Mouse (Mus musculus) stomach, embryonic 15.5 days (tissue): ENCODE measurements at regions not wholly inside any gene's neighbourhood (a gene's known extent, or its start where the extent isn't known, plus 50 kb on each side); places are given as distances from the start of the nearest gene placed in this dataset.
A peak's percentile ranks its signal among the peaks of the same experiment; 100 is the strongest.

Experiments used
- ATAC-seq: fragments of 200-750 bp; cut with Nextera tagmentation; 2 replicates; pipeline ENCODE4 v1.8.0; 2017; ENCODE audit warnings: low read depth, moderate number of reproducible peaks, moderate TSS enrichment; ENCODE audit not compliant: insufficient read depth, low FRiP score
- H3K27ac ChIP-seq: fragments of 300-500 bp; sonication (generic); 2 replicates; pipeline ENCODE4 v1.5.1; 2015; ENCODE audit warnings: mild to moderate bottlenecking, inconsistent platforms
- H3K27me3 ChIP-seq: fragments of 300-500 bp; sonication (generic); replicated peaks from 2 replicates; pipeline ENCODE4 v1.6.1; 2015; ENCODE audit warnings: inconsistent platforms
- H3K36me3 ChIP-seq: fragments of 300-500 bp; sonication (generic); 2 replicates; pipeline ENCODE4 v1.6.1; 2015; ENCODE audit warnings: inconsistent platforms
- H3K4me1 ChIP-seq: fragments of 300-500 bp; sonication (generic); 2 replicates; pipeline ENCODE4 v1.6.1; 2015; ENCODE audit warnings: inconsistent platforms
- H3K4me2 ChIP-seq: fragments of 300-500 bp; sonication (generic); 2 replicates; pipeline ENCODE4 v1.6.1; 2015; ENCODE audit warnings: mild to moderate bottlenecking, inconsistent platforms
- H3K4me3 ChIP-seq: fragments of 300-500 bp; sonication (generic); replicated peaks from 2 replicates; pipeline ENCODE4 v1.5.1; 2015; ENCODE audit warnings: inconsistent platforms
- H3K9ac ChIP-seq: fragments of 300-500 bp; sonication (generic); 2 replicates; pipeline ENCODE4 v1.6.1; 2015; ENCODE audit warnings: inconsistent platforms
- H3K9me3 ChIP-seq: fragments of 300-500 bp; sonication (generic); 2 replicates; pipeline ENCODE4 v1.6.1; 2016; ENCODE audit warnings: inconsistent platforms
- WGBS: fragments of 180-500 bp; shearing (Covaris S2); methylation state at CpG from one replicate; pipeline ENCODE4 v1.1.7; 2015; 5-methylcytosine and 5-hydroxymethylcytosine counted together

DNA sequence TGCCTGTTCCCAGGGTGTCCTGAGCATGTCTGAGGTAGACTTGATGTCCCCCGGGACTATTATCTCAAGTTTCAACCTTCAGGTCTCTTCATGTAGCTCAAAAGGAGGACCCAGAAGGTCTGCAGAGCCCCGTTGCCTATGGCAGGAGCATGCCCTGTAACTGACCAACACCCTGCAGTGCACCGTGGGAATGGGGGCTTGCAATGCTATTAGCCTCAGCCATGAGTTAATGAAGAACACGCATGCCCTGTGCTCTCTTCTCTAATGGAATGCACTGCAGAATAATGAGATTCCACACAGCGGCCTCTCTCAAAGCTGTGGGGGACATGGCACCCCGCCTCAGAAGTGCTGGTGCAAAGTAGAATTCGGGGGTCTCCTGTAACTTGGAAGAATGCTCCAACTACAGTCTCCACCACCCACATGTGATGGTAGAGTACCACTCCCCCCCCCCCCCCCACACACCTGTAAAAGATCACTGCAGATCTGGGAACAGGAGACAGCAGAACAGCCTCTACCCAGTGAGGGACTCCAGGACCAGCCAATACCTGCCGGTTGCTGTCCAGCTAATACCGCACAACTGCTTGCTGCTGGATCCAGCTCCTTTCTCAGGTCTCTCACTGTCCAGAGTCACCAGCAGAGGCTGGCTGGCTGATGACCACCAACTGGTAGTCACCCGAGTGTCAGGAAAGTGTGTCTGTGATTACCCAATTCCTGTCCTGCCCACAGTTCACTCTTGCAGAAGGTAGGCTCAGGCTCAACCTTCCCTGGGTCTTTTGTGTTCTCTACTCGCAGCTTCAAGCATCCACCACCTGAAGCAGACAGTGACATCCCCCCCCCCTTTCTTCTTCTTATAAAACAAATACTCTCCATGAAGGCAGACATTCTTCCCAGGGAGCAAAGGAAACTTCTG lies 255.4 kb upstream of the Dio3 start:
- WGBS, result 68% methylated on average over 11 of the region's 11 CpGs
- Histone ChIP-seq H3K9ac (no peak overlapping the region), H3K4me2 (no peak overlapping the region), H3K9me3 (no peaks in the 10 kb centered on the region), H3K27me3 (no peaks in the 10 kb centered on the region), H3K4me3 (no peak overlapping the region), H3K36me3 (no peaks in the 10 kb centered on the region), H3K27ac (no peak overlapping the region), H3K4me1 (no peaks in the 10 kb centered on the region)
- no peak for ATAC-seq

DNA sequence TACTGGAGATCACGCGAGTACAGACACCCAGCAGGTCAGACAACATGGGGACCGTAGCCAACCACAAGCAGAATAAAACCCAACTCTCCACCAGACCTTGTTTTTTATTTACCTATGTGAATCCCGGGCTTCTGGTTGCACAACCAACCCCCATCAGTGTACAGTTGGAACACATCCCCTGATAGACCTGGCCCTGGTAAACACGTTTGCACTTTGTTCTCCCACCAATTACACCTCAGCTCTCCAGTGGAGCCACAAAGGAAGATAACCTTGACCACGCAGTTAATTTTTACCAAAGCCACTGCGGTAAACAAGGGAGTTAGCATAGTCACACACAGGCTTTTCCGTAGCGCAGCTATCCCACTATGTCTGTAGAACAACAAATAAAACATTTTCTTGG lies 254.6 kb upstream of the Dio3 start:
- no peaks in the 10 kb centered on the region for H3K9me3 ChIP-seq
- no peak overlapping the region for H3K27ac ChIP-seq
- H3K36me3 ChIP-seq, result no peaks in the 10 kb centered on the region
- H3K4me3 ChIP-seq, result no peak overlapping the region
- peak; percentile 67; the same call in 1 of the 2 replicates for ATAC-seq
- H3K4me2 ChIP-seq, result no peak overlapping the region
- WGBS, result 75% methylated on average over 9 of the region's 9 CpGs
- no peaks in the 10 kb centered on the region for H3K27me3 ChIP-seq
- H3K4me1 ChIP-seq, result no peaks in the 10 kb centered on the region
- no peak overlapping the region for H3K9ac ChIP-seq

DNA sequence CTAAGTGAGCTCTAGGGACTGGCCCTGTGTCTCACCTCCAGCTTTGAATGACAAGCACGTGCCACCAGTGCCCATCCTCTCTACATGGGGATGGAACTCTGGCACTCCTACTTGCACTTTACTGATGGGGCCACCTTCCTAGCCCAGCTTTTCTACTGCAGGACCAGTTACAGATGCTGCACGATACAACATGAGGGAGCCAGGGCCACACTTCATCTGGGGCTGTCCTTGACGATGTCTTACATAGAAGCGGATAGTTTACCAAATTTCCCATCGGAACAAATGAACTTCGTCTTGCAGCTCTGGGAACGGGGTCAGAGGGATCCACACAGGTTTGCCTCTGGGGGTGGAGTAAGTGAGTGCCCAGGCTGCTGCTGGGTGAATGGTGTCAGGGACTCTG lies 253.7 kb upstream of the Dio3 start:
- ATAC-seq, result no peak

DNA sequence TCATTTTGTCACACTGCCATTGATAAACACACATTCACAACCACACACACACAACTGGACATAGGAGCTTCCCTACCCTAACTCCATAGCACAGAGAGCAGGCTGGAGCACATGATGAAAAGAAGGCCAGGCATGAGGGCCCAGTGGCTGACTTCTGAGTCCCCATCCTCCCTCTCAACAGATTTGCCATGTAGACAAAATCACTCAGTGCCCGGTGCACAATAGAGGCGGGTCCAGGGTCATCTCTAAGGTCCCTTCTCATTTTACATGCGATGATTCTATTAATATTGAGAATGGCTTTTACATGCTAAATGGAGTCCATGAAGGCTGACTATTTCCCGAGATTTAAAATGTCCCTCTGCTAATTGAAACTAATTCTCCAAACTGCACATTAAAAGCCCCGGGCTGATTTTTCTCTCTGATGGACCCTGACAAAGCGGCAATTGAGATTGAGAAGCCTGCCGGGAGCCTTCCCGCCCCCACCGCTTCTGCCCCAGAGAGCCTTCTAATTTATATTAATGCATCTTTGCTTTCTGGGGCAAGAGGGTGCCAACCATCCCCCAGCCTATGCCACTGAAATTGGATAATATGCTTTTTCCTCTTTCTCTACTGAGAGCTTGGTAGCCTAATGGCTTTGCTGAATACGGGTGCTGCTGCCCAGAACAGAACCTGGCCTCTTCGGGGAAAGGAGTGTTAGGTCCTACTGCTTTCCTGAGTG lies 252.7 kb upstream of the Dio3 start:
- no peaks in the 10 kb centered on the region for H3K9me3 ChIP-seq
- H3K27ac ChIP-seq, result no peak overlapping the region
- no peak overlapping the region for H3K4me3 ChIP-seq
- no peak for ATAC-seq
- no peaks in the 10 kb centered on the region for H3K27me3 ChIP-seq
- no peaks in the 10 kb centered on the region for H3K4me1 ChIP-seq
- H3K4me2 ChIP-seq, result no peak overlapping the region
- no peaks in the 10 kb centered on the region for H3K36me3 ChIP-seq
- 64% methylated on average over 11 of the region's 11 CpGs for WGBS
- H3K9ac ChIP-seq, result no peak overlapping the region

More for the DNA sequence above, 253.7 kb upstream of the Dio3 start:
- no peak overlapping the region for H3K27ac ChIP-seq
- H3K4me3 ChIP-seq, result no peak overlapping the region
- no peak overlapping the region for H3K4me2 ChIP-seq
- H3K9ac ChIP-seq, result no peak overlapping the region
- H3K4me1 ChIP-seq, result no peaks in the 10 kb centered on the region
- no peaks in the 10 kb centered on the region for H3K27me3 ChIP-seq
- H3K9me3 ChIP-seq, result no peaks in the 10 kb centered on the region
- no peaks in the 10 kb centered on the region for H3K36me3 ChIP-seq
- 85% methylated on average over 7 of the region's 7 CpGs for WGBS

DNA sequence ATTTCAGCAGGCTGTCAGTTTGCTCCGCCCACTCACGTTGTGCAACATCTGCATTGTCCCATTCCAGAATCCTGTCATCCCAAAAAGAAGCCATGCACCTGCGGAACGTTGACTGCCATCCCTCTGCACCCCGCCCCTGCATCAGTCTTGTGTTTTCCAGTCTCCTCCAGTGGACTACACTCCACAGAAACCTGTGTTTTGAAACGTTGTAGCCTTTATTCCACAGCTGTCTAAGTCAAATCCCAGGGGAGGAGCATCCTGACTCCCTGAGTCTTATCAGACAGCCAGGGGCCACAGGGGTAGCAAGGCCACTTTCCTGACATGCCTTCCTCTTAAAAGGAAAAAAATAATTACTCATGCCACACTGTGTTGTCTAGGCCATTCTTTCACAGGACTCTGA lies 251.5 kb upstream of the Dio3 start:
- WGBS, result 58% methylated on average over 6 of the region's 6 CpGs
- Histone ChIP-seq H3K4me3 (no peak overlapping the region), H3K27me3 (no peaks in the 10 kb centered on the region), H3K4me1 (no peaks in the 10 kb centered on the region), H3K9ac (no peak overlapping the region), H3K36me3 (no peaks in the 10 kb centered on the region), H3K4me2 (no peak overlapping the region), H3K9me3 (no peaks in the 10 kb centered on the region), H3K27ac (no peak overlapping the region)
- no peak for ATAC-seq

DNA sequence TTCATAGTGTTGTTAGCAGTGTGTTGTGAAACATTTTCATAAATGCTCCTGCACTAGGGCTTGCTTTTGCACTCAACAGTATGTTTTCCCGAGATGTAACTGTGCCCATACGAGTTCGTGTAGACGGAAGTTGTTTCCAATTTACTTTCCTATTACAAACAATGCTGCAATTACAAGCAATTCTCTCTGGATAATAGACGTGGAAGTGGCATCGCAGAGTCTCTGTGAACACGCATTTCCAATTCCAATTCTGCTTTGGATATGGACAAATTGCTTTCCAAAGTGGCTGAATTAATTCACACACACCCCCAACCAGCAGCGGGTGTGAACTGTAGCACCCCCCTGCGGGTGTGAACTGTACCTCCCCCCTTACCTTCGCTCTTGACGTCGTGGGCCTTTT lies 250.9 kb upstream of the Dio3 start:
- no peaks in the 10 kb centered on the region for H3K9me3 ChIP-seq
- no peak overlapping the region for H3K27ac ChIP-seq
- no peaks in the 10 kb centered on the region for H3K36me3 ChIP-seq
- no peak overlapping the region for H3K4me2 ChIP-seq
- H3K27me3 ChIP-seq, result no peaks in the 10 kb centered on the region
- no peak for ATAC-seq
- WGBS, result 69% methylated on average over 12 of the region's 12 CpGs
- no peaks in the 10 kb centered on the region for H3K4me1 ChIP-seq
- H3K9ac ChIP-seq, result no peak overlapping the region
- H3K4me3 ChIP-seq, result no peak overlapping the region

DNA sequence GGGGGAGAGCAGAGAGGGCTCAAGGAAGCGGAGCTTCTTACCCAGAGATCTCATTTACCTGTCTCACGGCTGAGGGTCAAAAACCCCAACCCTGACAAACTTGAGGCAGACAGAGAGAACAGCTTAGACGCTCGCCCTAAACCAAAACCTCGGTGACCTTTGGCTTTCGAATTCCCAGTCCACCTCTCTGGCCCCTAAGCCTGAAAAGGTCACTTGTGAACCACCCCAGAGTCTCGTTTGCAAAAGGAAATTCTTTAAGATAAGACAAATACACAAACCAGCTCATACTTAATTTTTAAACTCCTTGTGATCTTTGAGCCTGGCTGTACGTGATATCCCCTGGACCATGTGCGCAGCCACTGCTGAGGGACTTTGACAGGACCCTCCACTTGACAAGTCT lies 250.2 kb upstream of the Dio3 start:
- no peaks in the 10 kb centered on the region for H3K36me3 ChIP-seq
- no peak overlapping the region for H3K4me3 ChIP-seq
- H3K4me2 ChIP-seq, result no peak overlapping the region
- no peaks in the 10 kb centered on the region for H3K9me3 ChIP-seq
- no peaks in the 10 kb centered on the region for H3K4me1 ChIP-seq
- ATAC-seq, result no peak
- no peaks in the 10 kb centered on the region for H3K27me3 ChIP-seq
- WGBS, result 41% methylated on average over 9 of the region's 9 CpGs
- H3K9ac ChIP-seq, result no peak overlapping the region
- no peak overlapping the region for H3K27ac ChIP-seq

DNA sequence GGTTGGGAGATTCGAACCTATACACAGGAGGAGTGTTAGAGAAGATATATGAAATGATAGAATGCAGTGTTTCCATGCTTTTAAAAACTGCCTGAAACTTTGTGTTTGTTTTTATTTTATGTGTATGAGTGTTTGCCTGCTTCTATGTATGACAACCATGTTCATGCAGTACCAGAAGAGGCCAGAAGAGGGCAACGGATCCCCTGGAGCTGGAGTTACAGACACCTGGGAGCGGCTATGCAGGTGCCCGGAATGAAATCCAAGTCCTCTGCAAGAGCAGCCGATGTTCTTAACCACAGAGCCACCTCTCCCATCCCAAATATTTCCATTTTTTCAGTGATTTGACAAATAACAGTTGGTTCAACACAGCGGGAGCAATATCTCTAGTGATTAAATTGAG lies 247.5 kb upstream of the Dio3 start:
- no peak overlapping the region for H3K4me3 ChIP-seq
- no peak overlapping the region for H3K27ac ChIP-seq
- no peaks in the 10 kb centered on the region for H3K4me1 ChIP-seq
- no peaks in the 10 kb centered on the region for H3K9me3 ChIP-seq
- ATAC-seq, result no peak
- H3K9ac ChIP-seq, result no peak overlapping the region
- no peak overlapping the region for H3K4me2 ChIP-seq
- no peaks in the 10 kb centered on the region for H3K36me3 ChIP-seq
- 62% methylated on average over 6 of the region's 6 CpGs for WGBS
- H3K27me3 ChIP-seq, result no peaks in the 10 kb centered on the region

DNA sequence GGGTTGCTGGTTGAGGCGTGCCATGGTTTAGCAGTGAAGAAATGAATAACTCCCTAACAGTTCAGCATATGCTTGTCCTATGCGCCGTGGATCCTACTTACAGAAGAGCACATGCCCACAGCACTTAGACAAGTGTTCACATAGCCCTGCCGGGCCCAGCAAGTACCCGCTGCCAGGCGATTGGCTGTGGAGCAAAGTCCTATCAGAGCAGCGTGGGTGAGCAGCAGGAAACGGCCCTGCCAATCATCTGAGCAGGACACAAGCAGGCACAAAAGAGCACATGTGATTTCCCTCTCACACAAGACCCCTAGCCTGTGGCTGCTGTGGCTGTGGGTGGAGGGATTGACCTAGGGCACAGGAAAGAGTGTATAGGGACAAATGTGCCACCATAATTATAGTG lies 243.7 kb upstream of the Dio3 start:
- Histone ChIP-seq H3K36me3 (no peaks in the 10 kb centered on the region), H3K9me3 (no peaks in the 10 kb centered on the region), H3K4me2 (no peak overlapping the region), H3K4me3 (no peak overlapping the region), H3K27ac (no peak overlapping the region), H3K9ac (no peak overlapping the region), H3K27me3 (no peaks in the 10 kb centered on the region), H3K4me1 (no peaks in the 10 kb centered on the region)
- WGBS, result 76% methylated on average over 8 of the region's 8 CpGs
- ATAC-seq, result no peak

DNA sequence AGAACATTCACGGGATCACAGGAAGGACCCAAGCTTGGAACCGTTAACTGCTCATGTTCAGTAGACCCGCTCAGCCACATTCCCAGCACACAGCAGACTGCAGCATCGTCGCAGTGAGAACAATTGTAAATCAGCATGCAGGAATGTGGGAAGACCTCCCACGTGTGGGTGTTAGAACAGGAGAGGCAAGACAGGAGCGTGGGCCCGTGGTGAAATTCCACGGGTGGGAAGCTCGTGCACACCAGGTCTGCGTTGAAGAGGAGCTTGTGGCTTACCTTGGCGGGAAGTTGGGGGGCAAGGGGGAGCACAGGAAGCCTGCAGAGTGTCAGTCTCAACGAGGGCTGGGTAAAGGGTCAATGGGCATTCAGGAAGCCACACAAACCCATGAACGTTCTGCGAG lies 238.2 kb upstream of the Dio3 start:
- Histone ChIP-seq H3K4me1 (no peaks in the 10 kb centered on the region), H3K4me3 (no peak overlapping the region), H3K9ac (no peak overlapping the region), H3K27ac (no peak overlapping the region), H3K4me2 (no peak overlapping the region), H3K9me3 (no peaks in the 10 kb centered on the region), H3K36me3 (no peaks in the 10 kb centered on the region), H3K27me3 (no peaks in the 10 kb centered on the region)
- WGBS, result 54% methylated on average over 15 of the region's 15 CpGs
- ATAC-seq, result no peak

DNA sequence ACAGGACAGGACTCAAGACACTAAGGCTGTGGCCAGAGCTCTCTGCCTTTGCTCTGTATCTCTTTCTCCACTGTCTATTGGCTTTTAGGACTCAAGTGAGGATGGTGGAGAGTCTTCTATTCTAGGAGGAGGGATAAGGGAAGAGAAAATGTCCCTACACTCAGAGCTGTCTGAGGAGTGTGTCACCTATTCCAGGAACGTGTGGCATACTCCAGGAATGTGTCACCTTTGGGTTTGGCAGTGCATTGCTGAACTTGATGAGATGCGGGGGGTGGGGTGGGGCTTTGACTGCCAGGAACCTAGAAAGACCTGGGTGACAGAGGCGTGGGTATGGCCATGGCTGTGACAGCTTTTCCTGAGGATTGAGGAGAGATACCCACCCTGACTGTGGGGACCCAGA lies 237.1 kb upstream of the Dio3 start:
- Histone ChIP-seq H3K9ac (no peak overlapping the region), H3K9me3 (no peaks in the 10 kb centered on the region), H3K27me3 (no peaks in the 10 kb centered on the region), H3K27ac (no peak overlapping the region), H3K4me2 (no peak overlapping the region), H3K4me1 (no peaks in the 10 kb centered on the region), H3K36me3 (no peaks in the 10 kb centered on the region), H3K4me3 (no peak overlapping the region)
- no peak for ATAC-seq
- 57% methylated on average over 3 of the region's 3 CpGs for WGBS

DNA sequence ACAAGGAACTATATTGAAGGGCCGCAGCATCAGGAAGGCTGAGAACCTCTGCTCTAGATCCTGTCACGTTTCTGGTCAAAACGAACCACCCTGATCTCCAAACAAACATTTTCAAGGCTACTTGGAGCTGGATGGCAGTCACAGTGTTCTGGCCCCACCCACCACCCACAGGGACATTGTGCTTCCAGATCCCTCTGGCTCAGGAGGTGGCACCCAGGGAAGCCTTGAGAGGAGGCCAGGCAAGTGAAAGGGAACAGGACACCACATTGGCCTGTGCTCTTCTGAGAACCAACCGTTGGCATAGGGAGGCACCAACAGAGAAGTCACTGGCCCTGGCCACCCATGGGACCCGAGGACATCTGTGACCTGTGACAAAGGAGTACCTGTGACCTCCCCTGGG lies 234.6 kb upstream of the Dio3 start:
- H3K4me2 ChIP-seq, result no peak overlapping the region
- no peak overlapping the region for H3K27ac ChIP-seq
- H3K9ac ChIP-seq, result no peak overlapping the region
- ATAC-seq, result no peak
- no peaks in the 10 kb centered on the region for H3K9me3 ChIP-seq
- 66% methylated on average over 5 of the region's 5 CpGs for WGBS
- no peaks in the 10 kb centered on the region for H3K36me3 ChIP-seq
- 0 out of 2 replicates have a peak, but pooled peaks cover 5% of the 10 kb centered on the region for H3K4me1 ChIP-seq
- H3K27me3 ChIP-seq, result no peaks in the 10 kb centered on the region
- H3K4me3 ChIP-seq, result no peak overlapping the region
